Mouse (Mus musculus) mature B cell (primary cell): ENCODE data around the gene Klhdc4.

Source experiments
- in situ Hi-C: fragments of 300-500 bp; cut with MboI; formaldehyde crosslinking; loops from 2 replicates; pipeline ENCODE4 v1.14.3; 2019

The Klhdc4 gene

DNA sequence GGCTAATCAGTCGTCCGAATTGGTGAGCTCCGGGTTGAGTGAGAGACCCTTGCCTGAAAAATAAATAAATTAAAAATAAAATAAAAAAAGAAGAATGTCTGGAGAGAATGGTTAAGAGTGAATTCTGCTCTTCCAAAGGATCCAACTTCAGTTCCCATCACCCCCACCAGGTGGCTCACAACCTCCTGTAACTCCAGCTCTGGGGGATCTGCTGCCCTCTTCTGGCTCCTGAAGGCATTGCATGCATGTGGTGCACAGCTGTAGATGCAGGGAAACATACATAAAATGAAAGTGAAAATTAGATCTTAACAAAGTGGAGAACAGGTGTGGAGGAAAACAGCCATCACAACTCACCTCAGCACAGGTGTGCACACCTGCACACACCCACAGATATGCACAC, 78.0 kb downstream of the Klhdc4 start:
- in situ Hi-C loops: no loop called here

DNA sequence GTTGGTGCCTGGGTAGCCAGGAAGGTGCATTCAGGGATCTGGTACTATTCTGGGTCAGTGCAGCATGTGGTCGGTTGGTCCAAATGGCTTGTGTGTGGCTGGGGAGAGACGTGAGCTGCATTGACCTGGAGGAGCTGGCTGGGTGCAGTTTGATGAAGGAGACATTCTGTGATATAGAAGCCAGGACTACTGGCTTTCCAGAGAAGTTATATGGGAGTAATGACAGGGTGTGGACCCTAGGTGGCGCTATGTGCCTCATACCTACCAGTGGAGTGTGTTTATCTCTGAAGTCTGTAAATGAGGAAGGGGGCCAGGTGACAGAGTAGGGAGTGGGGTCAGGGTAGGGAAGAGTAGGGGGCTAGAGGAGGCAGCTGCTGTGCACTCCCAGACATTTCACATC, 78.9 kb downstream of the Klhdc4 start:
- in situ Hi-C loops: no loop called here

DNA sequence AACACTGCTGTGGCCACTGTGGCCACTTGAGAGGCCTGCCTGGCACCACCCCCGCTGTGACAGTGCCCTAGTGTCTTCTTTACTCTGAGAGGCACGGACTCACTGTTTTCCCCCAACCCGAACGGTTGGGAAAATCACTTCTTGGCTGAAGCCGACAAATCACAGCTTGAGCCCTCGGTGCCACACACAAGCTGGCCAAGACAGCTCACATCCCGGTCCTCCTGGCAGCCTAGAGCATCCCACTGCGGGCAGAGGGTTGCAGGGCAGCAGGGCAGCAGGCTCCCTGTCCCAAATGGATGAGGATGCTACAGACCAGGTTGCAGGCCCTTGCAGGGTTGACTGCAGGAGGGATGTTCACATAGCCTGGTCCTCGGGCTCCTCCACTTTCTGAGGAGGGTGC, 79.9 kb downstream of the Klhdc4 start:
- in situ Hi-C loops: no loop called here
